Mouse (Mus musculus): ENCODE results near the gene Pkp1. TPM values are rescaled to one million over a fixed set of nuclear protein-coding genes. Genes with fewer than 3 reads are reported as not detected.

Pkp1 gene
- polyA plus RNA-seq, 1 experiment from 2014 or later = not detected

- ATAC-seq = no peak
- peak; percentile 50 for DNase-seq (ENCODE audit: low spot score)
- Histone ChIP-seq H3K4me3 (ENCODE audit: low read depth, low read length) (no peak overlapping the region), H3K27ac (ENCODE audit: low read depth, low read length) (no peak overlapping the region), H3K9me3 (replicated peaks; ENCODE audit: control insufficient read depth, low read length) (no peaks in the 10 kb centered on the region), H3K36me3 (ENCODE audit: control insufficient read depth, insufficient read depth, low read length) (no peaks in the 10 kb centered on the region), H3K4me1 (ENCODE audit: control insufficient read depth, insufficient read depth, low read length) (no peaks in the 10 kb centered on the region), H3K27me3 (replicated peaks; ENCODE audit: control insufficient read depth, insufficient read depth, low read length) (no peaks in the 10 kb centered on the region), H3K4me2 (ENCODE audit: low read length) (no peak overlapping the region), H3K9ac (ENCODE audit: low read length) (no peak overlapping the region)
- WGBS = 21% methylated on average over 1 of the region's 1 CpGs
Observed at GRCm38 (mm10) chr1:135828918-135829317, 90.1 kb downstream of the Pkp1 start.

- no peak overlapping the region for H3K9ac ChIP-seq (ENCODE audit: low read length)
- no peak overlapping the region for H3K4me2 ChIP-seq (ENCODE audit: low read length)
- no peaks in the 10 kb centered on the region for H3K36me3 ChIP-seq (ENCODE audit: control insufficient read depth, insufficient read depth, low read length)
- no peak overlapping the region for H3K4me3 ChIP-seq (ENCODE audit: low read depth, low read length)
- ATAC-seq = no peak
- no peaks in the 10 kb centered on the region for H3K9me3 ChIP-seq (replicated peaks; ENCODE audit: control insufficient read depth, low read length)
- 75% methylated on average over 7 of the region's 7 CpGs for WGBS
- DNase-seq (ENCODE audit: low spot score) = no peak
- H3K27me3 ChIP-seq (replicated peaks; ENCODE audit: control insufficient read depth, insufficient read depth, low read length) = peaks cover 35% of the 10 kb centered on the region
- peaks cover 2% of the 10 kb centered on the region; the same call in 1 of the 2 replicates for H3K4me1 ChIP-seq (ENCODE audit: control insufficient read depth, insufficient read depth, low read length)
- no peak overlapping the region for H3K27ac ChIP-seq (ENCODE audit: low read depth, low read length)
Observed at GRCm38 (mm10) chr1:135821780-135822179, 97.2 kb downstream of the Pkp1 start.

Other genes starting within 250 kb of the Pkp1 start
- 22.3 and 24.9 TPM in 2 replicates for gene Csrp1, start 199.1 kb downstream of the Pkp1 start, polyA plus RNA-seq (2014; fragmentation: Nextera tagmentation; extraction: Ambion mirVana)
- gene Phlda3, start 153.1 kb downstream of the Pkp1 start, polyA plus RNA-seq (2014; fragmentation: Nextera tagmentation; extraction: Ambion mirVana) = 16.4 and 17.4 TPM in 2 replicates
- gene Tnni1, start 139.8 kb downstream of the Pkp1 start, polyA plus RNA-seq (2014; fragmentation: Nextera tagmentation; extraction: Ambion mirVana) = 0.39 TPM in 1 of 2 replicates, not detected in the other
- gene Lad1, start 100.6 kb downstream of the Pkp1 start, polyA plus RNA-seq (2014; fragmentation: Nextera tagmentation; extraction: Ambion mirVana) = 0.19 and 0.24 TPM in 2 replicates
- 0.37 and 0.62 TPM in 2 replicates for gene Tnnt2, start 82.9 kb downstream of the Pkp1 start, polyA plus RNA-seq (2014; fragmentation: Nextera tagmentation; extraction: Ambion mirVana)
- not detected in 2 replicates for gene Igfn1, start 87.1 kb upstream of the Pkp1 start, polyA plus RNA-seq (2014; fragmentation: Nextera tagmentation; extraction: Ambion mirVana)
- 129 and 143 TPM in 2 replicates for gene Tmem9, start 88.9 kb upstream of the Pkp1 start, polyA plus RNA-seq (2014; fragmentation: Nextera tagmentation; extraction: Ambion mirVana)
- not detected in 2 replicates for gene Ascl5, start 131.6 kb upstream of the Pkp1 start, polyA plus RNA-seq (2014; fragmentation: Nextera tagmentation; extraction: Ambion mirVana)
- gene Cacna1s, start 133.5 kb upstream of the Pkp1 start, polyA plus RNA-seq (2014; fragmentation: Nextera tagmentation; extraction: Ambion mirVana) = 0.08 and 0.46 TPM in 2 replicates
- gene Kif21b, start 212.2 kb upstream of the Pkp1 start, polyA plus RNA-seq (2014; fragmentation: Nextera tagmentation; extraction: Ambion mirVana) = 52.4 and 61.5 TPM in 2 replicates